Mouse (Mus musculus) left cerebral cortex, adult 11 months (tissue): ENCODE measurements at regions not wholly inside any gene's neighbourhood (a gene's known extent, or its start where the extent isn't known, plus 50 kb on each side); places are given as distances from the start of the nearest gene placed in this dataset.
A peak's percentile ranks its signal among the peaks of the same experiment; 100 is the strongest.

ENCODE experiments used
- DNase-seq: peaks from one replicate; pipeline ENCODE4 v3.0.0; 2022; ENCODE audit warnings: low spot score

DNA sequence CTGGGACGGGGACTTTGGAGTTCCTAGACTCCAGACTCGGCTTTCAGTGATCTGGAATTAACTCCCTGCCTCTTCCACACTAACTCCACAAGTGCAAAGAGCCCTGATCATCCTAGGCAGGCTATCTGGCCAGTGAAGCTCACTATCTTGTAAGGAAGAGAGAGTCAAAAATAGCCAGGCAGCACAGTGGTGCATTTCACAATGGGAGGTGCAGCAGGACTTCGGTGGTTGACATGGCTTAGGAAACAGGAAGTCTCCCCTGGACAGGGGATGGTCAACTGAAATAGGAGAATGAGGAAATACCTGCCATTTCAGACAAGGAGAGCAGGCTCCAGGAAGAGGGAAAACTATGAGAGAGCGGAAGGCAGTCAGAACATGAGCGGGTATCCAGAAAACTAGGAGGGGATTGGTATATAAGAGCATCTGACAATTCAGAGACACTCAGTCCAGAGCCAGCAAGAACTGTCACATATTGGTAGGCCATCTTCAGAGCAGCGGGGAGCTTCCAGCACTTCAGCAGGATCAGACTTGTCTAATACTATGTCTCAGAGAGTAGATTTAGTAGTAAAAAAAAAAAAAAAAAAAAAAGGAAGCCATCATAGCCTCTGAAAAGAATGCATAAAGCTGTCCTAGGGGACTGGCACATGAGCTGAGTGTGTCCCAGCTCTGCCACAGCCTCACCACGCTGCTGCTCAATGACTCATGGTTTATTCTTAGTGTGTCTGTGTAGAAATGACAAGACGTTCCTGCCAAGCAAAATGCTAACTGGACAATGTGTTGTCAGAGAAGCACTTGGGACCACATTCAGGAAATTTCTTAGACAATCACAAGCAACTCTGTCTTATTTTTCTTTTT is 184.5 kb upstream of the Cpeb2 start:
- DNase-seq = peak; percentile 21

DNA sequence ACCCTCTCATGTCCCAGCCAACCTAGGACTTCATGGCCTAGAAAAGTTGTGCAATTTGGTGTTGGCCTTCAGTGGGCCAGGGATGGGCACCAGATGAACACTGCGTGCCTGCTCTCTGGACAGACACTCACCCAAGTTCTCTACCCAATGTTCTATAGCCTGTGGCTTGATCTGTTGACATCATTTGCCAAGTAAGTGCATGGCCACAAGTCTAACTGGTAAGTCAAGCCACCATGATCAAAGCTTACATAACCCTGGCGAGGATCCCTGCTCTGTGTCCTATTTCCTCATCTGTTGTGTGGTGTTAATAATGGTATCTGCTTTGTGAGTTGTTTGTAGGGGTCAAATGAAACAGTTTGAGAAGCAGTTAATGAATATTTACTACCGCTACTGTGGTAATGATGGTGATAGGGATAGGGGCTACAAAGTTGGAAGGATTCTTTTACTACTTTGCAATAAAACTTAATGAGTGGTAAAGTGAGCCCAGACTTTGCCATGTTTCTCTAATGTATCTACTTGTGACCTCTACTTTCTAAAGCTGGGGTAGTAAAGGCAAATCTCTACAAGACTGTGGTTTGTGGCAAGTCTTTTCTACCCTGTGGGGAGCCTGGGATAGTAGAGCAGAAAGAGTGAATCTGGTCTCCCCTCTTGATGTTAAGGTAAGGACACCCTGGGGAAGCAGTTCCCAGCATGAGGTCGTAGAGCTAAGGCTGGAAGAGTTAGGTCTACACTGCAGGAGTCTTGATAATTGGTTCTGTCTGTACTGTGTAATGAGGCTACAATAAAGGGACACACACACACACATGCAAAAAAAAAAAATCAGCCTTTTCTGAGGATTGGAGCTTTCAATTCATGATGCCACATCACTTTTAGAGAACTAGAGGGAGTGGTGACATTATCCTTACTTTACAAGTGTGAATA is 183.3 kb upstream of the Cpeb2 start:
- DNase-seq = no peak

DNA sequence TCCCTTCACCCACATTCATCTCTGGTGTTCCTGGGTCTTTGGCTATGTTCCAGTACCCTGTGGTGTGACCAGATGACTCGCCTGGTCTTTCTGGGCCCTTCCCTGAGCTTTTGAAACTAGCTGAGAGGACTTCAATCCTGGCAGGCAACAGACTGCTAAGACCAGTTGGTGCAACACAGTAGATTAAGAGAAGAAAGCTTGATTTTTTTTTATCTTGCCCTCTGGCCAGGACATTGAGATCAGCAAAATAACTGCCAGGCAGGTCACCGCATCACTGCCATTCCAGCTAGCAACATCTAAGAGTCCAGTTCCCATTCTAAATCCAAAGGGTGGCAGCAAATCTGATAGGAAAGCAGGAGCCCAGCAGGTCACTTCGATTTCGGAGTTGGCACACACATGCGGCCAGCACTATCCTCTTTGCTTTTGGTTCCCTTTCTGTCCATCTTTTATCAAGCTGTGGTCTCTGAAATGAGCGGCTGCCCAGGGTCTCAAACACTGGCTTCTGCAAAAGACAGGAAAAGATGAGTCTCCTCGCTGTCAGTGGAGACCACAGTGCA is 181.9 kb upstream of the Cpeb2 start:
- no peak for DNase-seq

DNA sequence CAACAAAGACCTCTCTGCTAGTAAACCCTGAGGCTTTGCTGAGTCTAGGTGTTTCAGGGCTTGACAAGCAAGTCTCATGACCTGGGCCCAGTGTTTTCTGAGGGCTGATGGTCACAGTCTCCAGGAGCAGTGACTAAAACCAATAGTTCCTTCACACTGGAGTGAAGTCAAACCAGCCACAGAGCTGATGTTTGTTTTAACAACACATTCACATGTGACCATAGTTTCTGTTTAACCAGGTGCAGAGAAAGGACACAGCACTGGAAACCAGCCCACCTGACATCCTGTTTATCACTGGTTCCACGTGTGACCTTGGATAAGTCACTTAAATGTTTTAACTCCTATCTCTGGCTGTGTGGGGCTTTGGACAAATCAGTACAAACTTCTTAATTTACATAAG is 180.3 kb upstream of the Cpeb2 start:
- DNase-seq = no peak

DNA sequence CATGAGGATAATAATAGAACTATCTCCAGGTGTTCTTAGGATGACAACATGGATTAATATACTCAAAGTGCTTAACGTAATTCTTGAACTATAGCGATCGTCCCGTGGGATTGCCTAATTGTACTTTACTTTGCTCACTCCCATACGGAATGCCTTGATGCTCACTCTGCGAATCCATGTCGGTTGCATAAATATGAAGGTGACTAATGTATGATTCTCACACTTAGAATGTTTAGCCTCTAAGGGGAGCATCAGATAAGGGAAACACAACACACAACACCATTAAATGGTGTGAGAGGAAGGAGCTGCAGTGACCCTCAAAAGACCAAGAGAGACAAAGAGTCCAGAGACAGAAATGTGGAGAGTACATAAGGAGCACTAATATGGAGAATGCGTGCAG is 178.4 kb upstream of the Cpeb2 start:
- no peak for DNase-seq

DNA sequence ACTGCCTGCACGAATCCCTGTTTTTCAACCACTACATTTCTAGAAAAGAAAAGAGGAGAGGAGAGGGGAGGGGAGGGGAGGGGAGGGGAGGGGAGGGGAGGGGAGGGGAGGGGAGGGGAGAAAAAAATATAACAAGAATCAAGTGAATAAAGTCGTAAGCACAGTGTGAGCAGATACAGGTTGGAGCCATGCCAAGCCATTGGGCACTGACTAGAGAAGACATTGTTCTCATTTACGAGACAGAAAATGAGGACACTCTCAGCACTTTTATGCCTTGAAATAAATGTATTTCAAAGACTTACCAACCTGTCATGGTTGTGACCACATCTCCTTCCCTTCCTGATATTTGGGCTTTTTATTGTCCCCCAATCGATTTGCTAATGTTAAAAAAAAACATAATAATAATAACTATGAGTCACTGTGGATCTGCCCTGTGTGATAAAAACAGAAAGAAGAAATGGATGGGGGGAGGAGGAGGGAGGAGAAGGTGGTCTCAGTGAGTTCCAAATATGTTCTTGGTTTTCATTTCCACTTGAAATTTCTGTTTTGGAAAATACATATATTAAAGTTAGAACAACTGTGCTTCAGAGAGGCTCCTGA is 177.8 kb upstream of the Cpeb2 start:
- DNase-seq = no peak

DNA sequence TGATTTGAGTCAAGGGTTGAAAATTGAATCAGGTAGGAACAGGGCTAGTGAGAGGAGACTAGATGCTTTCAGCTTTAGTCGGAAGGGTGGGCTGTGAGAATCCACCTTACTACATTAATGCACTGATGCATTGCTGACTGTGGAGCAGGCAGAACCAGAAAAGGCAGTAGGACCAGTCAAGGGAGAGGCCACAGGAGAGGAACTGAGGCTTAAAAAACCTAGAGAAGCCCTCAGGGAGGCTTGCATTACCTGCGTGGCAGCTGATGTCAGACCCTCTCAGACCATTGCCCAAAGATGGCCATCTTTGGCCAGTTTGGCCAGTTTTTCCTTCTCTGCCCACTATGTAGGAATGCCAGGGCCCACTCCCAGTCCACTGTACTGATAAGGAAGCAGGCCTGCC is 176.5 kb upstream of the Cpeb2 start:
- no peak for DNase-seq

DNA sequence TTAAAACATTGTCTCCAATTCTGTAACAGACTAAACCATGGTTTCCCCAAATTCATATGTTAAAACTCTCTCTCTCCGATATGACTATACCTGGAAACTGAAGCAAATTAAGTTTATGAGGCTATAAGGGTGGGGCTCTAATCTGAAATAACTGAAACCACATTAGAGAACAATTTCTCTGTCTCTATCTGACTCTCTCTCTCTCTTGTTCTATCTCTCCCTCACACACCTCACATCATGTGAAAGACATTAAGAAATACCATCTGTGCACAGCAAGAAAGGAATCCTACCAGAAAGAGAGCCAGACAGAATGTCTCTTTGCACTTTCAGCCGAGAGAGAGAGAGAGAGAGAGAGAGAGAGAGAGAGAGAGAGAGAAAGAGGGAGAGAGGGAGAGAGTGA is 171.7 kb upstream of the Cpeb2 start:
- no peak for DNase-seq

DNA sequence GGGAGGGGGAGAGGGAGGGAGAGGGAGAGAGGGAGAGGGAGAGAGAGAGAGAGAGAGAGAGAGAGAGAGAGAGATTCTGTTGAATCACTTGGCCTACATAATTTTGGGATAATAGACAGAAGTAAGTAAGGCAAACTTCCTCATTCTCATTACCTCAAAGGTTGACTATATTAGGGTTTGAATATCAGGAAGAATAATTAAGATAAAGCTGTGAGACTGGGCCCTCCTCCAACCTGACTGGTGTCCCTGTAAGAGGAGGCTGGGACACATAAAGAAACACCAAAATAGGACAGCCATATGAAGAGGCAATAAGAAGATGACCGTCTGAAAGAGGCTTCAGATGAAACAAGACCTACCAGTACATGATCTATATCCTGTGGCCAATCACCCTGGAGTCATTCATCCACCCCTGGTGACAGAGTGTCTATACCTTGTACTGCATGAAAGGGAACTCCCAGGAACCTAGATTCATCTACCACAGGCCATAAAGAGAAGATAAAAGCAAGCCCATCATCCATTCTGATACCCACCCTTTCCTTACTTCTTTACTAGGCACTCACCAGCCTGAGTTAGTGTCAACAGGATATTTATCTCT is 171.1 kb upstream of the Cpeb2 start:
- DNase-seq = no peak

DNA sequence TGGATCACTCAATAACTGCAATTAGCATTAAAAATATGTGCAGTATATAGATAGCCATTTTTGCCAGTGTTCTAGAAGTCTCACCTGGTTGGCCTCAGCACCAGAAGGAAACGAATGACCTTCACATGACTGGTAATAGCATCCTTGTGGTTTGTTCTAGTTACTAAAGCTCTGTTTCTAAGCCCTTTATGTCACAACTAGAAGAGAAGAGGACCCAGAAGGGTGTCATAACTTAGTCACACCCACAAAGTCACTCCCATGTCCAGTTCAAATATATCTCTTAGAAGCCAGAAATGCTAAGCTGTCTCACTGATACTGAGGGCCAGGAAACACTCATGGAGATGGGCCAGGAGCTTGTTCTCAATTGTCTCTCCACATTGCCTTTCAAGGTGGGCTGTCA is 170.5 kb upstream of the Cpeb2 start:
- no peak for DNase-seq

DNA sequence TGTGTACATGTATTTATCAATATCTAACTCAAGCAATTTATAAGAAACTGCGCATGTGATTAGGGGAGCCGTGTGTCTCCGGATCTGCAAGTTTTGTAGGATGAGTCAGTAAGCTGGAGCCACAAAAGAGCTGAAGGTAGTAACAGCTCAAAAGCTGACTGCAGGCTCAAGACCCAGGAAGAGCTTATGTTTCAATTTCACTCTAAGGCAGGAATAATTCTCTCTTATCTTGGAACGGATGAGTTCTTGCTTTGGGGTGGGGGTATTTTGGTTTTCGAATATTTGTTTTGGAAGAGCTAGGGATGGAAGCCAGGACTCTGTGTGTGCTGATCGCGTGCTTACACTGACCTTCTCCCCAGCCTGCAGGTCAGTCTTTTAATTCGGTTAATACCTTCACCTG is 169.6 kb upstream of the Cpeb2 start:
- no peak for DNase-seq

DNA sequence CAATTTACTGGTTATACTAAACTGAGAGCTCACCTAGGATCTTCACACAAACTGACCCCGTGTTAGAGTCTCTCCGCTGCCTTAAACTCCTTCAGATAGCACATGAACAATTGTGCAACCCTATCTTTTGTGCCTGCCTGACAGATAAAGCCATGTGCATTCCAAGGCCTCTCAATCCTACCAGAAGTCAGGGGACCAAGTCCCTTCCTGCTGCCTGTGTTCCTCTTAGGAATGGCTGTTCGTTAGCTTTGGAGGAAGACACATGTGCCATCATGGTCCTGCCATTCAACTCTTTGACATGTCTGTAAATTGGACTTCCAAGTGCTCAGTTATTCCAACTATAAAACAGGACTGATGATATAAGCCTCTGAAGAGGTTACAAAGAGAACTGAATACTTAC is 161.4 kb upstream of the Cpeb2 start:
- no peak for DNase-seq

DNA sequence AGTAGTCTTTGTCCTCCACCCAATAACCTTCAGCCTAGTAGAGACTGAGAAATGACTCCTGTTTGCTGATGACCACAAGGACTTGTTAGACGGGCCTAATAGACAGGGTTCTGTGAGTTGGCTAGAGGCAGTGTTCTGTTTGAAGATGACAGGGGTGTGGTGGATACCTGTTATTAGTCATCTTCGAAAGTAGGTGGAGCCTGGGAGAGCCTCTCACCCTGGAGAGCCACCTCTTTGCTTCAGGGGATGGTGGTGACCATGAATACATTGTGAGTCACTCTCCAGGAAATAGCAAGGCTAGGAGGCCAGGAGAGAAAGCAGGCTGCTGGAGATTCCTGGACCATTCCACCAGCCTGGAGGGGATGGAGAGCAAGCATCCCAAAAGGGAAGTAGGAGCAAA is 160.6 kb upstream of the Cpeb2 start:
- DNase-seq = no peak

DNA sequence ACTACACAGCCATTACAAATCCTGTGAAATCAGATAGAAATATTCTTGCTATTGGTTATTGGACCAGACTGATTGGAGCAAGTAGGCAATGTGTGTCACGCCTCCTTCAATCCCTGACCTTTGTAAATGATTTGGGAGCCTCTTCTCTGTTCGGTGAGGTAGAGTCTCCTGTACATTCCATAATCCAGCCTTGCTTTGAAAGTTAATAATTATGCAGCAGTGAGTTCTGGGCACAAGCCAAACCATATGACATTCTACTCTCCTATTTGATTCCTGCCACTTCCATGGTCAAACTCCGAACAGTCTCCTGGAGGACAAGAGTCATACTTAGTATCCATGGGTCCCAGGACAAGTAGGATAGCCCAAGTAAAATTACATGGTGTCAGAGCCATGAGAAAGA is 158.4 kb upstream of the Cpeb2 start:
- no peak for DNase-seq

DNA sequence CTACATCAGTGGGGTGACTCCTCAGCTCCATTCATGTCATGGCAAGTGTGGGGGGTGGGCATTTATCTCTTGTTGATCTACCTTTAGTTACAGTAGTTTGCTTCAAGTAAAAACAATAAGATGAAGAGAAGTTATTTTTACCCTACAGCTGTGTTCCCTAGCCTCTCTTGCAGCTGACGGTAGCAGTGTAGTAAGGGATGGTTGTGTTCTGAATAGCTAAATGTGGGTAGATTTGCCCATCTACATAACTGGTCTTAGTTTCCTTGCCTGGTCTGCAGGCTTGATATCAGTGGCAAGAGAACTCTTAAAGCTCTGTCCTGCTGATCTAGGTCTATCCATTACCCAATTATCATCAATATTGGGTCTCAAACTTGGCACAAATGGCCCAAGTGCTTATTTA is 152.7 kb upstream of the Cpeb2 start:
- DNase-seq = no peak

DNA sequence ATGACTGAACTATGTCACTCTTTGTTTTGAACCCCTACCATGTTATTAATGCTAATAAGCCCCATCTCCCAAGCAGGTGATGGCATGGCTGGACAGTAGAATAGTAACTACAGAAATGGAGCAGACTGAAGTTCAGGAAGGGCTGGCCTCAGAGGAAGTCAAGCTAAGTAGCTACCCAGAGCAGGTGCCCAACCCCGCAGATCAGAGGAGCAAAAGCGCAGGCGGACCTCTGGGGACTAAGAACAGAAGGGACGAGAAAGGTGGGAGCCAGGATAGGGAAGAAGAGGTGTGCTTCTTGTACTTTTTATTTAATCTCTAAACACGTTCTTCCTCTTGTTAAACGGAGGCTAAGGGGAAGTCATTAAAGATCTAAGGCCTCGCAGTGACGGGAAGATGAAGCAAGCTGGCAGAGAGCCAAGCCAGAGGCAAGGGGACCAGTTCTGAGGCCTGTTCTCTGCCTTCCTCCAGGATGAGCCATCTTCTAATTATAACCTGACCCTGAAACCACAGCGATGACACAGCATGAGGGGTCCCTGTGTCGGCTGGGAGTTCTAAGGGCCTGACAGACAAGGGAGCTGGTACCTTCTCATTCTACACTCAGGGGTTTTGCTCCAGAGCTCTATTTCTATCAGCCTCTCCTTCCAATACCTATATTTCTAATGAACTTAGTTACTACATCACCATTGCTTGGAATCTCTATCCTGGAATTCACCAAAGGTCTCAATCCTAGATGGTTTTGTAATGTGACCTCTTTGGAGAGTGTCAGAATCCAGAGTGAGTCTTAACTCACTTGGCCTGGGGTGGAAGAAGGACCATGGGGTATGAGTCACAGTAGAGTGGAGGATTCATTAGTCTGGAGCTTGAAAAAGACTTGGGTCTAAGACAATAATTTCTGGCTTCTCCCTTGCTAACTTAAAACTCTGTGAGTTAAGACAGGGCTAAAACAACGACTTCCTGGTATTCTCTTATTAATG is 151.1 kb upstream of the Cpeb2 start:
- no peak for DNase-seq

DNA sequence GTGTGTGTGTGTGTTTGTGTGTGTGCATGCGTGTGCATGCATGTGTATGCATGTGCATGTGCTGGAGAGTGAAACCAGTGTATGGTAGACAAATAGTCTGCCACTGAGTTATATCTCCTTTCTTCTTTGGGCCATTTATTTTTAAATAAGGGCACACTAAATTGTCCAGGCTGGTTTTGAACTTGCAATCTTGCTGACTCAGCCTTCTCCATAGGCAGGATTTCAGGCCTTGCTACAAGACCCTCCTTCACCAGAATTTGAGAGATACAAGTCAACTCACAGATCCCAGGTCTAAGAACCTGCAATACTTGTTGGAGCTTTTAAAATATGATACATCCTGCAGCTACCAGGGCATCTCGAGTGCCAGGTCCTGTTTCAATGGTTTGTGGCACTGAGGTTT is 145.9 kb upstream of the Cpeb2 start:
- no peak for DNase-seq

DNA sequence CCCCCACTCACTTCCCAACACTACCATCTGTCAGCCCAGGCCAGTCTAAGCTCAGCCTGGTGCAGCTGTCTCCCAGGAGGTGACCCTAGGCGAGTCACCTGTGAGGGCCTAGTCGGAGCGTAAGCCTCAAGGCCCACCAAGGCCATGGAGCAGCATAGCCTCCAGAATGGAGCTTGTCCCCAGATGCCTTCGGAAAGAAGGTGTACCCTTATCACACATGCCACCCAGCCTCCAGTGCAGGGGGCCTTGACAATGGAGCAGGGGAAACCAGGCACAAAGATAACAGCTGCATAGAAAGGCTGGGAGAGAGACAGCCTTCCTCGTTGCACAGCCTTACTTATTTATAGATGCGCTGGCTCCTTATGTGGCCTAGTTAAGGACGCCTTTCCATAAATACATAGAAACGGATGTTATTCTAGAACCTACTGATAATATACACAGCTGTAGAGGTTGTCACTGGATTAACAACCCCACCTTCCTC is 145.0 kb upstream of the Cpeb2 start:
- no peak for DNase-seq

DNA sequence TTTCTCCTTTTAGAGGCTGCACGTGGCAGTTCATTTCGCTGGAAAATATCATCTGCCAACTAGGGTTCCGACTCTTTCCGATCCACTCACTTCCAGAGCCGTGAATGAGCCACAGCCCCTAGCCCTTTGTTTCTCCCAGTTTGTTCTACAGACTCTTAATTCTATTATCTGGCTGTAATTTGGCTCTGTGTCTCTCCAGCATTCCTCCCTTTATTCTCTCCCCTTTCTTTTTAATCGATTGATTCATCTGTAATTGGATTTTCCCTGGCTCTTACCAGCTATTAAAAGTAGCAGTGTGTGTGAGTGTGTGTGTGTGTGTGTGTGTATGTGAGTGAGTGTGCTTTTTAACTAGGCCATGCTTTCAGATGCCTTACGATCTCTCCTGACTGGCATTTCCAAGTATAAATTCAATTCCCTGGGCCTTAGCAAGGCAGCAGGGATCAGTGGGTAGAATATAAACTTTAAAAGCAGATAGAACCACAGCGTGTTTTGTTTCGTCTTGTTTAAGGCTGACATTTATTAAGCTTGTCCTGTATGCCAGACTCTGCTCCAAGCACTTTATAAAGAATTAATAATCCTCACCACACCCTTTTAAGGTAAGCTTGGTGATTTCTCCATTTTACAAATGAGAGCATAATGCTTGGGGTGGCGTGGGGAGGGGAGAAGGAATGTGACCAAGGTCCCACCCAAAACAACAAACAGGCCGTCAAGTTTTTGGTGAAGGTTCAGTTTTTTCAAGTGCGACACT is 144.1 kb upstream of the Cpeb2 start:
- DNase-seq = no peak

DNA sequence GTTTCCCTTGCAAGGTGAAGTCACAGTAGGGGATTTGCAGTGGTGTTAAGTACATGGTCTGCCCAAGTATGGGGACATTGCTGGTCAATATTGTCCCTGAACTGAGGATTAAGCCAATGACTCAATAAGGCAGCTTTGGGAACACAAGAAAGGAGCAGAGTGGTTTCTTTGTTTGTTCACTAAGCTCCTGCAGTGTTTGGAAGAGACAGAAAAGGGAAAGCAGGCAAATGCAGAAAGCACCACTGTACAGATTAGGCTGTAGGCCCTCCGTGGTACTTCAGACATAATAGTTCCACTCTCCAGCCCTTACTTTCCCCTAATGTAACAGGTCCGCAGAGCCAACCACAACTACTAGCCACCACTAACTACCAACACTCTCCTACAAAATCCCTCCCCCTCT is 143.5 kb upstream of the Cpeb2 start:
- DNase-seq = no peak
